Mouse (Mus musculus) limb, embryonic 14.5 days (tissue): Measurements from ENCODE around the gene Ubxn6. TPM values are rescaled to one million over a fixed set of nuclear protein-coding genes. Genes with fewer than 3 reads are reported as not detected.
A peak's percentile ranks its signal among the peaks of the same experiment; 100 is the strongest.

ENCODE experiments used
- ATAC-seq: fragments of 200-750 bp; cut with Nextera tagmentation; 2 replicates; pipeline ENCODE4 v1.8.0; 2017; ENCODE audit warnings: low read depth, moderate number of reproducible peaks, moderate TSS enrichment; ENCODE audit not compliant: low FRiP score
- DNase-seq: peaks from one replicate; pipeline ENCODE4 v3.0.0-alpha.2; 2015; ENCODE audit warnings: low spot score
- H3K27ac ChIP-seq: fragments of 300-500 bp; sonication (generic); replicated peaks from 2 replicates; pipeline ENCODE4 v1.5.1; 2014; ENCODE audit warnings: low read depth, mild to moderate bottlenecking, low read length, moderate library complexity, mixed read lengths
- H3K27me3 ChIP-seq: fragments of 300-500 bp; sonication (generic); 2 replicates; pipeline ENCODE4 v1.6.1; 2014; ENCODE audit warnings: low read length, mixed read lengths; ENCODE audit not compliant: control insufficient read depth, insufficient read depth
- H3K36me3 ChIP-seq: fragments of 300-500 bp; sonication (generic); 2 replicates; pipeline ENCODE4 v1.6.1; 2014; ENCODE audit warnings: mild to moderate bottlenecking, low read length, moderate library complexity, mixed read lengths; ENCODE audit not compliant: control insufficient read depth, insufficient read depth
- H3K4me1 ChIP-seq: fragments of 300-500 bp; sonication (generic); 2 replicates; pipeline ENCODE4 v1.6.1; 2014; ENCODE audit warnings: antibody characterized with exemption, low read length, mixed read lengths; ENCODE audit not compliant: control insufficient read depth, insufficient read depth
- H3K4me2 ChIP-seq: fragments of 300-500 bp; sonication (generic); replicated peaks from 2 replicates; pipeline ENCODE4 v1.6.1; 2014; ENCODE audit warnings: low read depth, mild to moderate bottlenecking, low read length, moderate library complexity; ENCODE audit not compliant: severe bottlenecking
- H3K4me3 ChIP-seq: fragments of 300-500 bp; sonication (generic); replicated peaks from 2 replicates; pipeline ENCODE4 v1.5.1; 2014; ENCODE audit warnings: low read length
- H3K9ac ChIP-seq: fragments of 300-500 bp; sonication (generic); 2 replicates; pipeline ENCODE4 v1.6.1; 2014; ENCODE audit warnings: mild to moderate bottlenecking, low read depth, low read length, moderate library complexity; ENCODE audit not compliant: severe bottlenecking
- H3K9me3 ChIP-seq: fragments of 300-500 bp; sonication (generic); 2 replicates; pipeline ENCODE4 v1.6.1; 2016; ENCODE audit warnings: low read length; ENCODE audit not compliant: control insufficient read depth
- POLR2A ChIP-seq: fragments of 200-500 bp; IDR thresholded peaks from 2 replicates; pipeline ENCODE4 v1.8.0; 2012; ENCODE audit warnings: inconsistent platforms, mild to moderate bottlenecking, moderate library complexity, borderline replicate concordance; ENCODE audit not compliant: insufficient read depth, insufficient read length; ENCODE audit errors: extremely low read depth
- WGBS: fragments of 180-500 bp; shearing (Covaris S2); extraction: QIAGEN DNeasy Blood & Tissue Kit; methylation state at CpG from one replicate; pipeline ENCODE4 v1.1.7; 2014; 5-methylcytosine and 5-hydroxymethylcytosine counted together
- polyA plus RNA-seq, 2 experiments: library from polyadenylated mRNA; depleted of rRNA in 1 of 2; stranded (reverse) in 1 of 2; unstranded in 1 of 2; fragments of >200 nt; fragmentation: Nextera tagmentation in 1 of 2; extraction: Ambion mirVana in 1 of 2; gene quantifications; 2 replicates each; pipeline versions ENCODE4 v1.2.1 to v1.2.3; 2012 to 2014

Ubxn6 gene
- polyA plus RNA-seq, 2 experiments = 36.4 to 61.9 TPM

DNA sequence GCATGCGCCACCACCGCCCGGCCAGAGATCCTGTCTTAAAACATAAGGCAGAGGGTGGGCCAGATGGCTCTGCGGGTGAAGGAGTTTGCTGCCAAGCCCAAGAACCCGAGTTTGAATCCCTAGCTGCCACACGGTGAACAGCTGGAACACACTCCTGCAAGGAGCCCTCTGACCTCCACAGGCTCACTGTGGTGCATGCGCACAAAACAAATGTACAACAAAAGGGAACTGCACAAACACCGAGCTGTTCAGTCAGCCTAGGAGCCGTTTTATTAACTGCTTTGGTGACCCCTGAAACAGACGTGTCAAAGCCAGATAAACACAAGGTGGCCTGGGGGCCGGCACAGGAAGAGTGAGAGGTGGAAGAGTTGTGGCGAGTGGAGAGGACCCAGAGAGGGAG, 44.6 kb upstream of the Ubxn6 start:
- no peak for DNase-seq
- ATAC-seq = no peak
- no peak for TF ChIP-seq POLR2A
- Histone ChIP-seq H3K36me3 (no peaks in the 10 kb centered on the region), H3K9me3 (peaks cover 11% of the 10 kb centered on the region), H3K4me1 (peaks cover 5% of the 10 kb centered on the region), H3K27ac (no peak overlapping the region), H3K4me3 (0 out of 2 replicates have a peak overlapping the region, but pooled peaks have one; percentile 4), H3K27me3 (peaks cover 67% of the 10 kb centered on the region), H3K4me2 (peak overlapping the region; percentile 2; the same call in 1 of the 2 replicates), H3K9ac (no peak overlapping the region)
- 43% methylated on average over 12 of the region's 12 CpGs for WGBS

DNA sequence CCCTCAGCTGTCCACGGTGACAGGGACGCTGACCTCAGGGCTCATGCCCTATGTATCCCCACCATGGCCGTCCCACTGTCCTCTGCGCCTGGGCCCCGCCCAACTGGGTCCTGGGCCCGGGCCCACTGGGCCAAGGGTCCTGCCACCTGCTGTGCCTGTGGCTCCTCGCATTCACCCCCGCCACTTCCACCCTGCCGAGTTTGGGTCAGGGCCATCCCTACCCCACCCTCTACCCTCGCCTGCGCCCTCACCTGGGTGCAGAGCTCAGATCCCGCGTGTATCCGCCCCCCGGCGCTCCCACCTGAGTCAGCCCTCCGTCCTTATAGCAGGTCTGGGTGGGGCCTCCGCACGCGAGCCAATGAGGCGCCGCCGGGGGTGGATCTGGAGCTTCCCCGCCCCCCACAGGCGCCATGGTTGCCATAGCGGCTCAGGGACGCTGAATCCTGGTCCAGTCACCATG, 42.5 kb upstream of the Ubxn6 start, which contains the start of gene Plin5:
Gene Plin5, minus strand, starts transcription at position 346 of the 460 bp plus-strand sequence.
- no peak for ATAC-seq
- H3K9ac ChIP-seq = 0 out of 2 replicates have a peak within 1 kb of the TSS, but pooled peaks have one; percentile 25
- peaks cover 5% of the 10 kb centered on the region for H3K9me3 ChIP-seq
- H3K4me1 ChIP-seq = peaks cover 5% of the 10 kb centered on the region; the same call in 1 of the 2 replicates
- H3K4me2 ChIP-seq = peak within 1 kb of the TSS; percentile 37
- no peaks in the 10 kb centered on the region for H3K36me3 ChIP-seq
- H3K4me3 ChIP-seq = peak within 1 kb of the TSS; percentile 16
- peaks cover 47% of the 10 kb centered on the region for H3K27me3 ChIP-seq
- peak; percentile 14 for DNase-seq
- no peak for TF ChIP-seq POLR2A
- no peak within 1 kb of the TSS for H3K27ac ChIP-seq
- WGBS = 2% methylated on average over 25 of the region's 27 CpGs

- Histone ChIP-seq H3K36me3 (no peaks in the 10 kb centered on the region), H3K4me1 (peaks cover 5% of the 10 kb centered on the region; the same call in 1 of the 2 replicates), H3K4me2 (no peak overlapping the region), H3K9ac (no peak overlapping the region), H3K27me3 (peaks cover 36% of the 10 kb centered on the region), H3K4me3 (no peak overlapping the region), H3K27ac (no peak overlapping the region), H3K9me3 (no peaks in the 10 kb centered on the region)
- 76% methylated on average over 10 of the region's 10 CpGs for WGBS
- DNase-seq (no peak), ATAC-seq (no peak)
- TF ChIP-seq POLR2A = no peak
These were observed 41.4 kb upstream of the Ubxn6 start for GRCm38 (mm10) chr17:56116193-56116592.

- Histone ChIP-seq H3K4me2 (no peak overlapping the region), H3K4me3 (no peak overlapping the region), H3K4me1 (peaks cover 5% of the 10 kb centered on the region; the same call in 1 of the 2 replicates), H3K27me3 (peaks cover 6% of the 10 kb centered on the region; the same call in 1 of the 2 replicates), H3K9me3 (no peaks in the 10 kb centered on the region), H3K9ac (no peak overlapping the region), H3K27ac (no peak overlapping the region), H3K36me3 (no peaks in the 10 kb centered on the region; the same call in 1 of the 2 replicates)
- no peak for TF ChIP-seq POLR2A
- DNase-seq = no peak
- ATAC-seq = no peak
- WGBS = 72% methylated on average over 3 of the region's 3 CpGs
These were observed 37.9 kb upstream of the Ubxn6 start for GRCm38 (mm10) chr17:56112743-56113142.

- Histone ChIP-seq H3K4me3 (no peak overlapping the region), H3K36me3 (peaks cover 3% of the 10 kb centered on the region; the same call in 1 of the 2 replicates), H3K9ac (no peak overlapping the region), H3K9me3 (no peaks in the 10 kb centered on the region), H3K27ac (no peak overlapping the region), H3K4me2 (no peak overlapping the region), H3K27me3 (0 out of 2 replicates have a peak, but pooled peaks cover under 1% of the 10 kb centered on the region), H3K4me1 (no peaks in the 10 kb centered on the region)
- 45% methylated on average over 5 of the region's 5 CpGs for WGBS
- no peak for TF ChIP-seq POLR2A
- DNase-seq = peak; percentile 82
- no peak for ATAC-seq
These were observed 37.0 kb upstream of the Ubxn6 start for GRCm38 (mm10) chr17:56111864-56112263.
